Mouse (Mus musculus): ENCODE measurements at regions not wholly inside any gene's neighbourhood (a gene's known extent, or its start where the extent isn't known, plus 50 kb on each side); places are given as distances from the start of the nearest gene placed in this dataset.

DNA sequence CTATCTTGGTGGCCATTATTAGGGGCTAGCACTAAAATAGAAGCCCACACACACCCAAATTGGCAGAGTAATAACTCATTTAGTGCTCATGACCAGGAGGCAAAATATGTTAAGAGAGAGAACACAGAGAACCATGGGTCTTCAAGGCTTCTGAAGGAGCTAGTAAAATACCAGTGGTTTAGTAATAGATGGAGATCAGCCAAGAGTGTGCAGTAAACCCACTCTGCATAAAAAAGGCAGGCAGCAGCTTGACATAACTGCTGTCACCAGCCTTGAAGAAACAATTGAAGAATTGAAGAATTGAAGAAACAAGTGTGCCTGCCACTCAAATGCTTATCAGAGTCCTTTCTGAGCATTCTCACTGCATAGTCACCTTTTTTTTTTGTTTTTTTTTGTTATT lies 227.9 kb downstream of the Csl start:
- no peak for DNase-seq (ENCODE audit: low read depth, low spot score)

- no peak for DNase-seq (ENCODE audit: low read depth, low spot score)
Observed at GRCm38 (mm10) chr10:99531992-99532391, 227.5 kb downstream of the Csl start.

- DNase-seq (ENCODE audit: low read depth, low spot score) = no peak
Observed at GRCm38 (mm10) chr10:99532697-99533119, 226.8 kb downstream of the Csl start.

- DNase-seq (ENCODE audit: low read depth, low spot score) = peak; percentile 15
Observed at GRCm38 (mm10) chr10:99533468-99533867, 226.0 kb downstream of the Csl start.

DNA sequence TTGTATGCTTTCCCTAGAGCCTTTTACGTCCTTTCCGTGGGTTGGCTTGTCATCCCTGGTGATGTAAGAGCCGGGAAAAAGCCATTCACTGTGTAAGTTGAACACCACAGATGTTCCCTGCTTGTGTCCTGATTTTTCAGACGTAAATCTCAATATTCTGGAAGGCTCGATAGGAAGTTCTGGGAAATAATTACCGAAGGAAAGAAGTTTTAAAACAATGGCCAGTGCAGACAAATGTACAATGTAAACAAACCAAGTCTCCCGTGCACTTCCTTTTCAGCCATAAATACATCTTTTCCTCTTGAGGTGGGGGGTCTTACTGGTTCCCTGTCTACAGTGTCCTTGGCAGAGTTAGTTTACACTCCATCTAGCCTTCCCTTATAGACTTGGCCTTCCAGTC lies 225.2 kb downstream of the Csl start:
- no peak for DNase-seq (ENCODE audit: low read depth, low spot score)

GRCm38 (mm10) chr10:99538639-99539038 lies 220.8 kb downstream of the Csl start:
- DNase-seq (ENCODE audit: low read depth, low spot score) = no peak

GRCm38 (mm10) chr10:99552373-99552772 lies 207.1 kb downstream of the Csl start:
- DNase-seq (ENCODE audit: low read depth, low spot score) = no peak

GRCm38 (mm10) chr10:99552836-99553540 lies 206.5 kb downstream of the Csl start:
- no peak for DNase-seq (ENCODE audit: low read depth, low spot score)

- no peak for DNase-seq (ENCODE audit: low read depth, low spot score)
Observed at GRCm38 (mm10) chr10:99555021-99555420, 204.4 kb downstream of the Csl start.

GRCm38 (mm10) chr10:99555658-99556352 lies 203.7 kb downstream of the Csl start:
- DNase-seq (ENCODE audit: low read depth, low spot score) = no peak

DNA sequence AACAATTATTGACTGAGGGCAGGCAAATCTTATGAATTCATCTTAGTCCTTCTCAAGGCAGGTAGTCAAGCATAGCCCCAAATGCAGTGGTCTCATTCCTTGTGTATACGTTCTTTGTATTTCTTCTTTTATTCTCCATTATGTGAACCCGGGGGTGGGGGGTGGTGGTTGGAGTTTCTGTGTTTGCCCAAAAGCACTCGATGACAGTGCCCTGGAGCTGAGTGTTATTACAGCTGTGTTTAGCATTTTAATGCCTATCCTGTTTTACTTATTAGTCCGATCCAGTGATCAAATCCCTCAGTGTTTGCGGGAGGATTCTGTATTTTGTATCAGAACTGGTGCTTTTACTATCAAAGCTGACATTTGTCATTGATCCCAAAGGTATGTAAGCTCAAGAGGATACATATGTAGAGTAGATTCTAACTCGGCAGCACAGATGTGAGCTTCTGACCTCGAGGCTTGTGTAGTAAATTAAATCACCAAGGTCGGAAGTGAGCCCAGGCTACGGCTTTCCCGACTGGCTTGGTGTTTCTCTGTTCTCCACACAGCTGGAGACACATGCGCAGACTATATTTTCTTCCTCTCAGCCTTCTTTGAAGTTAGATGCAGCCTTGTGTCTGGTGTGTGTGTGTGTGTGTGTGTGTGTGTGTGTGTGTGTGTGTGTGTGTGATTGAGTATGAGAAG lies 203.0 kb downstream of the Csl start:
- no peak for DNase-seq (ENCODE audit: low read depth, low spot score)

DNA sequence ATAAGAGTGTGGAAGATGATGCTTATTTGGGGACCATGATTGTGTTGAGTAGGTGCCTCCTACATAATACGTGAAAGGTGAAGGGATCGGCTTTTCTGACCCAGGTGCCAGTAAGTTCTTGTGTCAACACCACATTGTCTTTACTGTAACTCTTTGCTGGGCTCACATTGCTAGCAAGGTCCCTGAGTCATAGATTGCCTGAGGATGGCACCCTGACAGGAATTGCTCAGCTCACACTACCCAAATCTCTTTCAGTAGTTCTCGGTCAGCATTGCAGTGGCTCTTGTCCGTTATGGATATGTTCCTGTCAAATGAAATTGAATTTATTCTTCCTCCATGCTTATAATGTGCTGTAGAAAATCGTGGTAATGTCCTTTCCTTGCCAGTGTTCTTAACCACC lies 200.8 kb downstream of the Csl start:
- no peak for DNase-seq (ENCODE audit: low read depth, low spot score)

- no peak for DNase-seq (ENCODE audit: low read depth, low spot score)
Observed at GRCm38 (mm10) chr10:99561166-99561818, 198.2 kb downstream of the Csl start.

GRCm38 (mm10) chr10:99564605-99565004 lies 194.9 kb downstream of the Csl start:
- DNase-seq (ENCODE audit: low read depth, low spot score) = no peak

DNA sequence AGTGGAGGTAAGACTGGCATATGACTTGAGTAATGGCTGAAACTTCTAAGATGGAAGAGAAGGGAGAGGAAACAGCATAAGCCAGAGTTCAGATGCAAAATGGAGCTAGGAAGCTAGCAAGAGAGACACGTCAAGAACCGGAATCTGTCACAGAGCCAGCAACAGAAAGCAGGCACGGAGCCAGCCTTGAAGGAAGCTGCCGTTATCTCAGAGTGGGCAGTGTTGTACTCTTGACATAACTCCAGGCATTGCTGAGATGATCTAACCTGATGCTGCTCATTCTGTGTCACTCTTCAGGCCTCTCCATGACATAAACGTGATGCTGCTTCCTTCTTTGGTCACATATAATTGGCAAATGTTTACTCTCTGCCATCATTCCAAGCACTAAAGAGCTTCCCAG lies 191.0 kb downstream of the Csl start:
- DNase-seq (ENCODE audit: low read depth, low spot score) = no peak

DNA sequence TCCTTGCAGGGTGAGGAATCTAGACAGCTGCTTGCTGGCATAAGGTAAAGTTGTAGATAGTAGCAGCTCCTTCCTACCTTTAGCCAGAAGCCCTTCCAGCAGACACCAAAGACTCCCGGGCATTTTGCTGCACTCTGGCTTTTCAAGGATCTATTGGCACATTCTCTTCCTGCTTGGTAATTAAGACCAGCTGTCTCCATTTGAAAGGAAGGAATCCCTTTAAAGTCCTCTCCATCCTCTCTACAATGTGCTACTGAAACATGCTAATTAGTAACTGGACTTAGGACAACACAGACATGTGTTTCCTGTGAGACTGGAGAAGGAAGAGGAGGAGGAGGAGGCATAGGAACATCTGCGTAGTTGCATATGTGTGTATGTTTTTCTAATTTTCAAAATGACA lies 189.3 kb downstream of the Csl start:
- DNase-seq (ENCODE audit: low read depth, low spot score) = no peak

- DNase-seq (ENCODE audit: low read depth, low spot score) = peak; percentile 32
Observed at GRCm38 (mm10) chr10:99573997-99574396, 185.5 kb downstream of the Csl start.

- no peak for DNase-seq (ENCODE audit: low read depth, low spot score)
Observed at GRCm38 (mm10) chr10:99575294-99575693, 184.2 kb downstream of the Csl start.

DNA sequence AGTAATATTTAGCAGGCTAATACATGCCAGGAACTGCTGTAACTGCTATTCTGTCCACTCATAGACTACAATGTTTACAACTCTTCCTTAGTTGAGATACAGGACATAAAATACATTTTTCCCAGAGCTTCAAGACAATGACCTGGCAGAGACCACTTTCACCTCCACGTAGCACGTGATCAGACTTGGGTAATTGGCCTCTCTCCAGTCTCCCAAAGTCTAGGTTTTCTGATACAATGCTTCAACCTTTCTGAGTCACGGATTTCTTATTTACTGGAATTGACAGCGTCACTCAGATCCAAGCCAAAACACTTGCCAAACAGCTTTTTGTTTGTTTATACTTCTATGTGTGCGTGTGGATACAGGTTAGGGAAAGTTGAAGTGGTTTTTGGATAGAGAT lies 183.2 kb downstream of the Csl start:
- DNase-seq (ENCODE audit: low read depth, low spot score) = no peak

GRCm38 (mm10) chr10:99577041-99577681 lies 182.3 kb downstream of the Csl start:
- peak; percentile 37 for DNase-seq (ENCODE audit: low read depth, low spot score)

GRCm38 (mm10) chr10:99578366-99578765 lies 181.1 kb downstream of the Csl start:
- no peak for DNase-seq (ENCODE audit: low read depth, low spot score)

GRCm38 (mm10) chr10:99580191-99580590 lies 179.3 kb downstream of the Csl start:
- no peak for DNase-seq (ENCODE audit: low read depth, low spot score)
